Mouse (Mus musculus): Measurements from ENCODE around the gene Nutf2-ps1. TPM values are rescaled to one million over a fixed set of nuclear protein-coding genes. Genes with fewer than 3 reads are reported as not detected.

The Nutf2-ps1 gene
- polyA plus RNA-seq, 1 experiment from 2014 or later, result 635 TPM

- WGBS, result 90% methylated on average over 3 of the region's 3 CpGs
- no peak for DNase-seq (ENCODE audit: extremely low spot score, low spot score)
- Histone ChIP-seq H3K27me3 (ENCODE audit: poor library complexity, severe bottlenecking) (no peaks in the 10 kb centered on the region), H3K9me3 (no peaks in the 10 kb centered on the region), H3K4me1 (peaks cover 13% of the 10 kb centered on the region), H3K36me3 (replicated peaks) (peaks cover 89% of the 10 kb centered on the region), H3K4me3 (no peak overlapping the region), H3K27ac (no peak overlapping the region)
These were observed 49.6 kb downstream of the Nutf2-ps1 start for GRCm38 (mm10) chr19:53539296-53539695.

DNA sequence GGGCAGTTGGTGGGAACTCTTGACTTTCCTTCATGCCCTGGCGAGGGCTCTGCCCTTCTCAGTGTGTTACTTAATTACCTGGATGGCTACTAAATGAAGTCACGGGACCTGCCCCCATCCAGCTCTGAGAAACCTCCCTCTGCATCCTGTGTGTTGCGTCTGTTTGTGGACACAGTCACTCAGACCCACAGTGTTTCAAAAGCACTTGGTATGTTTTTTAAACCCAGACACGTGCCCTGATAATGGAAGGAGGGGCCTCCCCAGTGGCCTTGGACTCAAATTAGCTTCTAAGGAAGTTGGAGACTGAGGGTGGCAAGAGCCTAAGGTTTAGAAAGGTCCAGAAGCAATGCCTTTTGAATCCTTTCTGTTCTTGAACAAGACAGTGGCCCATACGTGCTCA is 50.1 kb downstream of the Nutf2-ps1 start:
- Histone ChIP-seq H3K4me1 (peaks cover 13% of the 10 kb centered on the region), H3K27me3 (ENCODE audit: poor library complexity, severe bottlenecking) (no peaks in the 10 kb centered on the region), H3K36me3 (replicated peaks) (peaks cover 94% of the 10 kb centered on the region), H3K4me3 (no peak overlapping the region), H3K9me3 (no peaks in the 10 kb centered on the region), H3K27ac (no peak overlapping the region)
- DNase-seq (ENCODE audit: extremely low spot score, low spot score), result no peak
- 80% methylated on average over 5 of the region's 5 CpGs for WGBS

Other genes with a start within 250 kb of the Nutf2-ps1 start
- not detected in 2 replicates for gene Gm10197, start 217.3 kb downstream of the Nutf2-ps1 start, polyA plus RNA-seq (2016; fragmentation: Nextera tagmentation; extraction: Ambion mirVana)
- gene Smndc1, start 198.5 kb downstream of the Nutf2-ps1 start, polyA plus RNA-seq (2016; fragmentation: Nextera tagmentation; extraction: Ambion mirVana), result 45.4 and 47.2 TPM in 2 replicates
- 9.0 and 9.2 TPM in 2 replicates for gene Dusp5, start 60.0 kb downstream of the Nutf2-ps1 start, polyA plus RNA-seq (2016; fragmentation: Nextera tagmentation; extraction: Ambion mirVana)
- 81.4 and 87.6 TPM in 2 replicates for gene Smc3, start 11.3 kb upstream of the Nutf2-ps1 start, polyA plus RNA-seq (2016; fragmentation: Nextera tagmentation; extraction: Ambion mirVana)
- gene Rbm20, start 88.2 kb upstream of the Nutf2-ps1 start, polyA plus RNA-seq (2016; fragmentation: Nextera tagmentation; extraction: Ambion mirVana), result 0.97 and 1.6 TPM in 2 replicates